Comparison of ENCODE assay signal across 8 mouse cellular contexts in the genomic region with DNA sequence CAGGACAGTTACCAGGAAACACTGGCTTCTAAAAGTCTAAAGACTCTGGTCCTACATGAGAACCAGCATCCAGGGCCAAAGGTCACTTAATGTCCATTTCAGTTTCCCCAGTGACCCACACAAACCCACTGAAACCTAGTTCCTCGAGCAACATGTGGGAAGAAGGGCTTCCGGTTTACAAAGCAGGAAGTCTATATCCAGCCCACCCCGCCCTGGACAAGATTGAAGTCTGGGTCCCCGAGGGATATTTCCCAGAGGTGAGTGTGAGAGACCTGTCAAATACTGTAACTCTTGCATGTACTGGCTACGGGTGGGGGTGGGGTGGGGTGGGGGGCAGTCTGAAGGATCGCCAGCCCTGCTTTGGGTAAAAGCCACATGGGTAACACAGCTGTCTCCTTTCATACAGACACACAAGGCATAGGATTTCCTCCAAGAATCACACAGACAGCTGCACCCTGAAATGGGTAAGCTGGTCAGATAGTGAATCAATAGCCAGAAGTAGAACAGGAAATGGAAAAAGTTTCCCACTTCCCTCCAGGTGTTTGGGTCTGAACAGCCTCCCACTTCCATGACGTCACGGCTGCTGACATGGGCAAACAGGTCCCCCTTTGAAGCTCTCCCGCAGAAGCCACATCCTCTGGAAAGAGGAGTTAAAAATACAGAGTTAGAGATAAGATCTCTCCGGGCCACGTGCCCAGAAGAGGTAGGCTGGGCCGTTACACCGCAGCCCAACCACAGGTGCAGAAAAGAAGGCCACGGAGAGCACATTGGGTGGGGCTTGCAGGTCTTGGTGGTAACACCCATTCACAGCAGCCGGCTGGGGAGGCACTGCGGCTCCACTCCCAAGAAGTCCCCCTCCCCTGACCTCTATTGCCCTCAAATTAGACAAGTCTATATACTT. TPM values are rescaled to one million over a fixed set of nuclear protein-coding genes. Genes with fewer than 3 reads are reported as not detected.
A peak's percentile ranks its signal among the peaks of the same experiment; 100 is the strongest.
DNase-seq lines count a peak whose midpoint lies in the region; ATAC-seq lines count a peak whose summit lies in the region.
"Had no signal": no experiment of that assay in that cellular context is flagged by ENCODE, and none has a peak within 500 bp of the region (broad histone marks: within the 10 kb centered on the region; RNA-seq: fewer than 3 reads in every experiment).

No protein-coding gene starts in this region.

- H3K4me2 ChIP-seq in heart, embryonic 15.5 days, result peak overlapping the region; percentile 62

- peak; percentile 73 to 81 for DNase-seq in kidney, postnatal 4 days
- peak; percentile 98 for DNase-seq in thymus, postnatal 10 days (ENCODE audit: low spot score in 2 of 2)
- DNase-seq in layer of hippocampus, adult 8-10 months (ENCODE audit: low spot score in 2 of 2), result no peak

- H3K9me3 ChIP-seq in heart, embryonic 15.5 days (replicated peaks), result no peaks in the 10 kb centered on the region

- 24% methylated on average over 16 of the region's 16 CpGs for WGBS in heart, embryonic 15.5 days

- no peaks in the 10 kb centered on the region for H3K27me3 ChIP-seq in heart, embryonic 15.5 days

- peak overlapping the region; percentile 56 for H3K27ac ChIP-seq in heart, embryonic 15.5 days

- H3K36me3 ChIP-seq in heart, embryonic 15.5 days, result no peaks in the 10 kb centered on the region

- peak; percentile 65 for ATAC-seq in CD4-positive, CD25-positive, alpha-beta regulatory T cell, adult 4 months
- ATAC-seq in activated CD4-positive, CD25-positive, alpha-beta regulatory T cell, adult 4 months, result peak; percentile 58
- peak; percentile 44 for ATAC-seq in heart, embryonic 15.5 days (replicated peaks; ENCODE audit: insufficient number of reproducible peaks, insufficient read depth, low FRiP score, low read depth)
- peak; percentile 85 for ATAC-seq in megakaryocyte-erythroid progenitor cell, adult 5-6 weeks (replicated peaks; ENCODE audit: low FRiP score, low TSS enrichment, poor library complexity, severe bottlenecking)

- peak overlapping the region; percentile 41 for H3K4me3 ChIP-seq in heart, embryonic 15.5 days

- peaks cover 44% of the 10 kb centered on the region for H3K4me1 ChIP-seq in heart, embryonic 15.5 days (replicated peaks)

- no peak overlapping the region for H3K9ac ChIP-seq in heart, embryonic 15.5 days

RNA-seq across cellular contexts. Expression of a gene that starts 26.7 kb away (rescaled TPM):
- 100 to 1,000 TPM; 437 to 457 TPM for polyA plus RNA-seq in CD4-positive, CD25-positive, alpha-beta regulatory T cell, adult 4 months (2017; shearing (Covaris generic))
- 100 to 1,000 TPM; 424 to 425 TPM for polyA plus RNA-seq in activated CD4-positive, CD25-positive, alpha-beta regulatory T cell, adult 4 months (2017; shearing (Covaris generic))
- polyA plus RNA-seq in heart, embryonic 15.5 days (2015; fragmentation: Nextera tagmentation; extraction: Ambion mirVana), result 355 and 362 TPM in 2 replicates
- total RNA-seq in megakaryocyte-erythroid progenitor cell, adult 5-6 weeks (2014; fragmentation: Nextera tagmentation), result 184 and 235 TPM in 2 replicates
- total RNA-seq in megakaryocyte-erythroid progenitor cell, adult 5-6 weeks (2017), result 106 and 168 TPM in 2 replicates
- 100 to 1,000 TPM; 107 to 132 (median 119) TPM for total RNA-seq in layer of hippocampus, adult 8-10 months (2022)

RNA-seq across cellular contexts. Expression of a gene that starts 26.8 kb away (rescaled TPM):
- polyA plus RNA-seq in CD4-positive, CD25-positive, alpha-beta regulatory T cell, adult 4 months (2017; shearing (Covaris generic)), result 10 to 100 TPM; 19.5 to 30.2 TPM
- 10 to 100 TPM; 16.3 to 16.9 TPM for polyA plus RNA-seq in activated CD4-positive, CD25-positive, alpha-beta regulatory T cell, adult 4 months (2017; shearing (Covaris generic))
- 96.0 and 106 TPM in 2 replicates for polyA plus RNA-seq in heart, embryonic 15.5 days (2015; fragmentation: Nextera tagmentation; extraction: Ambion mirVana)
- total RNA-seq in megakaryocyte-erythroid progenitor cell, adult 5-6 weeks (2014; fragmentation: Nextera tagmentation), result 25.5 and 28.5 TPM in 2 replicates
- total RNA-seq in megakaryocyte-erythroid progenitor cell, adult 5-6 weeks (2017), result 16.9 and 18.6 TPM in 2 replicates
- total RNA-seq in layer of hippocampus, adult 8-10 months (2022), result 10 to 100 TPM; 51.6 to 78.9 (median 60.2) TPM

RNA-seq across cellular contexts. Expression of a gene that starts 57.6 kb away (rescaled TPM):
- under 1 TPM in 1 of 2 experiments, not detected in 1; 0.11 TPM for polyA plus RNA-seq in CD4-positive, CD25-positive, alpha-beta regulatory T cell, adult 4 months (2017; shearing (Covaris generic))
- under 1 TPM in 1 of 2 experiments, not detected in 1; 0.08 TPM for polyA plus RNA-seq in activated CD4-positive, CD25-positive, alpha-beta regulatory T cell, adult 4 months (2017; shearing (Covaris generic))
- 0.03 TPM in 1 of 2 replicates, not detected in the other for polyA plus RNA-seq in heart, embryonic 15.5 days (2015; fragmentation: Nextera tagmentation; extraction: Ambion mirVana)
- not detected in 2 replicates for total RNA-seq in megakaryocyte-erythroid progenitor cell, adult 5-6 weeks (2014; fragmentation: Nextera tagmentation)
- total RNA-seq in megakaryocyte-erythroid progenitor cell, adult 5-6 weeks (2017), result not detected in 2 replicates
- total RNA-seq in layer of hippocampus, adult 8-10 months (2022), result not detected
- polyA plus RNA-seq: neural tube, embryonic 14.5 days had no signal

Comparison
In these comparisons a context has a peak if more than half of its experiments do, and no peak if none do; other contexts are left out.
1. DNase-seq: peak in kidney, postnatal 4 days (2 of 2) and thymus, postnatal 10 days (2 of 2); none in layer of hippocampus, adult 8-10 months (0 of 2).
2. Peak in every context shown above with its lines, with median percentiles within 50 percentile points of each other: ATAC-seq.